Mouse (Mus musculus): ENCODE measurements at regions not wholly inside any gene's neighbourhood (a gene's known extent, or its start where the extent isn't known, plus 50 kb on each side); places are given as distances from the start of the nearest gene placed in this dataset.

GRCm38 (mm10) chr16:95820606-95821005 is 118.7 kb downstream of the Ets2 start:
- TF ChIP-seq CTCF (IDR thresholded peaks at IDR 0.05) (no peak), POLR2A (IDR thresholded peaks at IDR 0.05; ENCODE audit: insufficient read depth, low read depth, low read length) (no peak), EP300 (IDR thresholded peaks at IDR 0.05; ENCODE audit: insufficient read depth, low read depth, low read length) (no peak)

Measured in heart, adult 2 months (tissue).